Mouse (Mus musculus) B cell, adult (primary cell): ENCODE data around the gene Xylt2. TPM values are rescaled to one million over a fixed set of nuclear protein-coding genes. Genes with fewer than 3 reads are reported as not detected.

Experiments
- total RNA-seq: library from RNA; stranded (reverse); gene quantifications from 4 replicates; pipeline ENCODE4 v1.2.4, GENCODE M21; 2023; ENCODE audit not compliant: inconsistent age

The Xylt2 gene
- total RNA-seq, result 12.7 to 19.1 TPM (median 16.7 TPM) in 4 replicates

DNA sequence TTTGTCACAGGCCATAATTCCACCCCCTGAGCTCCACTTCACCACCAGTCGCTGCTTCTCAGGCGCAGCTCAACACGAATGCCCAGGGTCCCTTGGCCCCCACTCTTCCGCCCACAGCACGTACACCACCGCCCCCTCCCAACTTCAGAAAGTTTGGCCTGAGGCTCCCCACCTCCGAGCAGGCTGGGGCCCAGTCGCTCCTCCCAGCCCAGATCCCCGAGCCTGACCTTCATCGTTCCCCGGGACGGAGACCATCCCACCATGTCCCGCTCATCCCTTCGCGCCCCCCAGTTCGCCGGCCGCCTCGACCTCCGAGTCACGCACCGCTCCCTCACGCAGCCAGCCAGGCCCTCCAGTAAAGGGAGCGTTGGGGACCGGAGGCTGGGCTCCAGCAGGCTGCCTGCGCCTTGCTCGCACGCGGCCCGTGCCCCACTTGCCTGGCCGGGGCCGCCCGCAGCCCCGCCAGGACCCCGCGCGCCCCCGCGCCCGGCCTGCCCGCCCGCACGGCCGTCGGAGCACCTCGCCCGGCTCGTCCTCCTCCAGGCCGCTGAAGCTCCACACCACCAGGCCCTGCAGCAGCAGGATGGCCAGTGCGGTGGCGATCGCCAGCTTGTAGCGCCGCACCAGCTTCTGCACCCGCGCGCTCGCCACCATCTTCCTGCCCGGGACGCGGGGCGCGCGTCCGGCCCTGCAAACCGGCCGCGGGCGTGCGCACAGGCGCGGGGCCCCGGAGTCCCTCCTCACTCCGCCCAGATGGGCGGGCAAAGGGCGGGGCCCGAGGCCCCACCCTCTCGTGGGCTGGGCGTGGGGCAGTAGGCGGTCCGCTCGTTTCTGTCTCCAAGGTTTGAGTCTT lies at the start of gene Xylt2:
TSS of gene Xylt2 (minus strand) at position 762 of the 853 bp plus-strand sequence.

DNA sequence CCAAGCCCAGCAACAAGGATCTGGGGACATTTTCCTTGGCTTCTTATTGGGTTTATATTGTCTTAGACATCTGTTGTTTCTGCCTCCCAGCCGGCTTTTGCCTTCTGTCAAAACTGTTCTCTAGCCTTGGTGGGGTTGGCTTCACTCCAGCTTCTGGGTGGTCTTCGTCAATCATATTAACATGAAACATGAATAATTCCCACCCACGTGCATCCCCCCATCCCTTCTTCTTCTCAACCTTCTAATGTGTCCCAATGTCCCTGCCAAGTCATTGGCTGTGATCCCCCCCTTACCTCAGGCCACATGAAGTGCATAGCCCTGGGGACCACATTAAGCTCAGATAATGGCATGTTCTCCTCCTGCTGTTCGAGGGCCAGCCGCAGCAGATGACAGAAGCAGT lies 27.2 kb upstream of the Xylt2 start, which contains the start of gene Gm11541:
TSS of gene Gm11541 (minus strand) at position 28 of the 400 bp plus-strand sequence.

GRCm38 (mm10) chr11:94653663-94654436 lies 23.5 kb downstream of the Xylt2 start, which contains the start of the genes Mrpl27 and Eme1:
TSS of gene Mrpl27 (plus strand) at chr11:94653767.
TSS of gene Eme1 (minus strand) at chr11:94653964.

DNA sequence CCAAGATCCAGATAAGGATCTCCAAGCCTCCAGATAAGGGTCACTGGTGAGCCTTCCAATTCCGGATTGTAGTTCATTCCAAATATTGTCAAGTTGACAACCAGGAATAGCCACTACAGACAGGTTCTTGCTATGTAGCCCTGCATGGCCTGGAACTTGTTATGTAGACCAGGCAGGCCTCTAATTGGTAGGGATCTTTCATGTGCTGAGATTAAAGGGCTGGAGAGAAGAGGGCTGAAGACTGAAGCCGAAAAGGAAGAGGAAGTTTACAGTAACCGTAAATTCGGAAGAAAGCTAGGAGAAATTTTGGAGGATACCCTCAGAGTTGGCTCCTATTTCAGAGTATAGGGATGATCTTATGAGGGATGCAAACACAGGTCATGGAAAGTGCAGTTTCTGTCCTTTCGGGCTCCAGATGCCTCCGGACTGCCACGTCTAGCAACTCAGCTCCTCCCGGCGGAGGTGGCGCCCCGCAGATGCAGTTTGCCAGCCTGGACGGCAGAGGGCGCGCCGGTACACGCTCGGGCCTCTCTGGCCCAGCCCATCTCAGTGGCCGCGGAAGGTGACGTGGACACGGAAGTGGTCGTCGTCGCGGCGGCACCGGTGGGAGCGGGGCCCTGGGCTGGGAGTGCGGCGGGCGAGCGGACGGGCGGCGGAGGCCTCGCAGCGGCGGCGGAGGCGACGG lies 48.0 kb downstream of the Xylt2 start, which contains the start of gene Lrrc59:
TSS of gene Lrrc59 (plus strand) at position 569 of the 685 bp plus-strand sequence.

Other genes starting within 250 kb of the Xylt2 start
- gene Cacna1g, start 203.3 kb downstream of the Xylt2 start, total RNA-seq, result not detected in 4 replicates
- not detected in 4 replicates for gene Spata20, start 191.3 kb downstream of the Xylt2 start, total RNA-seq
- not detected in 4 replicates for gene Epn3, start 177.5 kb downstream of the Xylt2 start, total RNA-seq
- 0.27 to 0.80 TPM (median 0.61 TPM) in 3 of 4 replicates, not detected in the other for gene Mycbpap, start 155.8 kb downstream of the Xylt2 start, total RNA-seq
- 6.9 to 8.9 TPM (median 7.5 TPM) in 4 replicates for gene Rsad1, start 128.3 kb downstream of the Xylt2 start, total RNA-seq
- not detected in 4 replicates for gene Chad, start 112.5 kb downstream of the Xylt2 start, total RNA-seq
- 70.5 to 83.1 TPM (median 77.5 TPM) in 4 replicates for gene Acsf2, start 75.6 kb downstream of the Xylt2 start, total RNA-seq
- 63.6 to 73.3 TPM (median 67.2 TPM) in 4 replicates for gene Lrrc59, start 47.7 kb downstream of the Xylt2 start, total RNA-seq
- 17.3 to 27.4 TPM (median 22.4 TPM) in 4 replicates for gene Mrpl27, start 23.7 kb downstream of the Xylt2 start, total RNA-seq
- gene Eme1, start 23.6 kb downstream of the Xylt2 start, total RNA-seq, result 0.78 to 1.9 TPM (median 1.3 TPM) in 4 replicates
- gene Gm11541, start 27.0 kb upstream of the Xylt2 start, total RNA-seq, result not detected in 4 replicates
- gene Cdc34b, start 64.3 kb upstream of the Xylt2 start, total RNA-seq, result 0.60 TPM in 1 of 4 replicates, not detected in the others
- not detected in 4 replicates for gene Tmem92, start 105.2 kb upstream of the Xylt2 start, total RNA-seq